Mouse (Mus musculus) T-helper 17 cell (primary cell): ENCODE data around the gene Taar9.
"Not testable (repeated sequence)": the region's sequence is repeated elsewhere in the genome, so short reads cannot be mapped to it uniquely, and the experiment has no call there.

ENCODE experiments used
- in situ Hi-C, 2 experiments: fragments of 300-600 bp; cut with MboI, MseI; formaldehyde crosslinking; loops; 1 replicate in 1 of 2; 2 replicates in 1 of 2; pipeline ENCODE4 v1.15.1; 2025; ENCODE audit warnings: high pct_unique_total_duplicates in 2 of 2

Taar9 gene

DNA sequence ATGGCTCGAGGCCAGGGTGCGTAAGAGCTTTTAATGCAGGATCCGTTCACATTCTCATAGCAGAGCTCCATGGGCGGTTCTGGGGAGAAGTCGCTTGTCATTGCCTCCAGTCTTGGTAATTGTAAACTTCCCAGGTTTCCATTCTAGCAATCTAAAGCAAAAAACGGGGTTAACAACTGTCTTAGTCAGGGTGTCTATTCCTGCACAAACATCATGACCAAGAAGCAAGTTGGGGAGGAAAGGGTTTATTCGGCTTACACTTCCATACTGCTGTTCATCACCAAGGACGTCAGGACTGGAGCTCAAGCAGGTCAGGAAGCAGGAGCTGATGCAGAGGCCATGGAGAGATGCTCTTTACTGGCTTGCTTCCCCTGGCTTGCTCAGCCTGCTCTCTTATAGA lies at the start of gene Taar9:
Taar9 (minus strand) TSS at position 101 of the 400 bp plus-strand sequence.
- in situ Hi-C loops, result loop anchor here in 1 of 2 experiments (10.0 kb wide), 1 partner anchor 1405 kb away; no protein-coding TSS in a partner anchor

DNA sequence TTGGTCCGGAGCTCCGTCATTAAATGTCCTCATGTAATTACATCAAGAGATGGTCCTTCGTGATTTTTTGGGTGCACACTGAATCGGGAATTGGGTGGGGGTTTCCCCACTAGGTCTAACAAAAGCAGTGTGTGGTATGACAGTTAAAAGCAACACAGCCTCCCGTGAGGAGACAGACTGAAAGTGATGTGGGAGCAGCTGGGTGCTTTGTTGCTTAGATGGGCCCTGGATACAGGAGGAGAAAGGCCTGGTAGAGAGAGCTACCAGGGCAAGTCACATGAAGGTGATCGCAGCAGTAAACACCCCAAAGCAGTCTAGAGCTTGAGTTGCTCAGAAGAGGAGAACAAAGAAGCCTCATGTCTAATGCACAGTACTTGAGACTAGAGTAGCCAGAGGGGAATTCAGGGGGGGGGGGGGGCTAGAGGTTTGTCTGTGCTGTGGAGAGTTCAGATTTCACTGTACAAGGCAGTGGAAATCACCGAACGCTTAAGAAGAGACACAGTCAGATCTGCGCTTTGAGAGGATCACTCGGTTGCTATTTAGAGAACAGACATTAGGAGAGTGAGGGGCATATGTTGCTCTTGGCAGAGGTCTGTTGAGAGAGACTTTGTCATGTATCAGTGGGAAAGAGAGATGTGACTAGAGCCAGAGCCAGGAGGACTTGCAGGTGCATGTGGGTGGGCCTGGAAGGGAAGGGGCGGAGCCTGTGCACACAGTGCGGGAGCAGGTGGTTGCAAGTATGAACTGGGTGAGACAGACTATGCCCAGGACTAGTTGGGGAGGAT lies 49.3 kb upstream of the Taar9 start:
- in situ Hi-C loops, result no loop called here

GRCm38 (mm10) chr10:24150086-24150485 lies 40.8 kb upstream of the Taar9 start:
- in situ Hi-C loops, result no loop called here

DNA sequence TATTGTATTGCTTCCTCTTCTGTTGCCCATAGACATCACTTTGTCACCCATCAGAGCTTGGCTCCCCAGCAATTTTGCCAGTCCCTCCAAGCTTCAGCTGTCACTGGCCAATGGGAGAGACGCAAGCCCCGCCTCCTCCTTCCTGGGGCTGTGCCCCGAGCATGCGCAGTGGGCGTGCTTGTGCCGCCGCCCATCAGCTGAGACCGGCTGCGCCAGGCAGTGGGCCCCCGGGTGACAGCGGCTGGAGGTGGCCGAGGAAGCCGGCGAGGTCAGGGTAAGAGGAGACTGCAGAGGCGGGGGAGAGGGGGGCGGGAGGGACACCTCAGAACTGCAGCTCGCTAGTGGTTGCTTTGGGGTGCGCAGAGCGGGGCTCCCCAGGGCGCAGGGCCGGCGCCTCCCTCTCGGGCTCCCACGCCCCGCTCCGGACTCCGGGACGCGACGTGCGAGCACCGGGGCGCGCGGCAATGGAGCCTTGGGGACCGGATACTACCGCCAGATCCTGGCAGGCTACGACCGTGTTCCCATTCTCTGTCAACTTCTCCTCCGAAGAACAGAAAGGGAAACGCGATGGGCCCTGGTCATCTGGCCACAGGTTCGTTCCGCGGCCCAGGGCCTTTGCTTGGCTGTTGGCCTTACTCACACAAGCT lies 39.9 kb upstream of the Taar9 start, which contains the start of gene Stx7:
Stx7 (plus strand) TSS at position 168 of the 647 bp plus-strand sequence.
- in situ Hi-C loops, result no loop called here

GRCm38 (mm10) chr10:24142735-24143134 lies 33.4 kb upstream of the Taar9 start:
- in situ Hi-C loops, result no loop called here

GRCm38 (mm10) chr10:24138623-24139261 lies 29.4 kb upstream of the Taar9 start:
- in situ Hi-C loops, result loop anchor here in 1 of 2 experiments (5.0 kb wide), 1 partner anchor 321 kb away; no protein-coding TSS in a partner anchor

- in situ Hi-C loops, result no loop called here
These were observed 24.8 kb upstream of the Taar9 start for GRCm38 (mm10) chr10:24134071-24134645.

GRCm38 (mm10) chr10:24133132-24133531 lies 23.8 kb upstream of the Taar9 start:
- in situ Hi-C loops, result no loop called here

DNA sequence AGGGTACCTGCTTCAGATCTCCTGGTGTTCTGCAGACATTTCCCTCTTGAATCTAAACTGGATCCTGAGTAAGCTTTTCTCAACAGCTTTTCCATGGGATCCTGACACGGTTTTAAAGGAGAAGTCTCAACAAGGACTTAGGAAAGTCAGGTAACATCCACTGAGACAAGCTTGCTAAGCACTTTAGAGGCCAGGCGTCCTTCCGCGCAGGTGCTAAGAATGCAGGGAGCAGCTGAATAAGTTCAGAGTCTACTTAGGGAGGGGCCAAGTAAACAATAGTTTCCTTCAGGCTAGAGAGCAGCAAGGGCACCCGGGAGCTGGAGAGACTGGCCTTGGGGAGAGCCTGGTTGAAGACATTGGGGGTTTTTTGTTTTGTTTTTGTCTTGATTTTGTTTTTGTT lies 22.9 kb upstream of the Taar9 start:
- in situ Hi-C loops, result no loop called here

GRCm38 (mm10) chr10:24131451-24132262 lies 22.3 kb upstream of the Taar9 start:
- in situ Hi-C loops, result no loop called here

DNA sequence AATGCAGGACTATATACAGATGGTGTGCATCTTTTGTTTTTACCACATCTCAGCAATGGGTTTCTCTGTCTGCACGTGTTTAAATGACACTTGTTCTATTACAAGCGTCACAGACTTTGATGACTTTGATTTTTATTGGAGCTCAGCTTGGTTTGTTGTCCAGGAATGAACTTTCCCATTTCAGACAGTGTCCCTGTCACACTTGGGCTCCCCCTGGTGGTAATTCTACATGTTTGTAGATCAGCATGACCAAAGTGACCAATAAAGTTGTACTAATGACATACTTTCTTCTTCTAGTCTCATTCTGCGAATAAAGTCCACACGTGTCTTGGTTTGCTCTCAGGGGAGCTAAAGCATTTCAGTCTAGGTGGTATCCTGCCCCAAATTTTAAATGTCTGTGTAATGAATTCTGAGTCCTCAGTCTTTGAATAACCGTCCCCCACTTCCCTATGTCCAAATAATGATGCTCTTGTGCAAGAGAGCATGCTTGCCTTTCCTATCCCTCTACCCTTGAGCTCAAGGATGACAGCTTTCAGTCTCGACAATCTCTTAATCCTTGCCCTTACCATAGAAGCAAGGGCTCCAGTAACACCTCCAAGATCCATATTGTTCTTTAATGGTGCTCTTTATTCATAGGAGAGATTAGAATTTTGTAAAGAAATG lies 1.9 kb upstream of the Taar9 start:
- in situ Hi-C loops, result loop anchor here in 1 of 2 experiments (10.0 kb wide), 1 partner anchor 126 kb away; the partner anchor contains the start of gene Taar6

- in situ Hi-C loops, result loop anchor here in 1 of 2 experiments (10.0 kb wide), 1 partner anchor 1403 kb away; no protein-coding TSS in a partner anchor
These were observed 1.1 kb downstream of the Taar9 start for GRCm38 (mm10) chr10:24108236-24108635.

- in situ Hi-C loops, result loop anchor here in 1 of 2 experiments (10.0 kb wide), 1 partner anchor 1403 kb away; no protein-coding TSS in a partner anchor
These were observed 1.6 kb downstream of the Taar9 start for GRCm38 (mm10) chr10:24107747-24108146.

DNA sequence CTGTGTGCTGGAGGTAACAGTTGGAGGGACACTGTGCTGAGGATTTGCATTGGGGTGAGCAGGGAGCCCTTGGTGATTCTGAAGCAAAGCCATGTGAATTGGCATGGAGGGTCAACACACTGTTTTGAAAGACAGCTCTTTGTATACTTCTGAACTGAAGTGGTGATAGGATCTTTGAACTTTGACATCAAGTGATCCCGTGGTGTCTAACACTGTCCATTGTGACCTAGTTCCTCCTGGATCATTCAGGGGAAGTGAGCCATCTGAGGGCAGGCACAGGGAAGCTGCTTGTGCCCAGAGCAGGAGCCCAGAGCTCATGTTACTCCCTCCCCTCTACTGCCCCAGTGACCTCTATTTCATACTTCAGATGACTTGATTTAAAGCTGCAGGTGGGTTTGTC lies 6.0 kb downstream of the Taar9 start:
- in situ Hi-C loops, result loop anchor here in 1 of 2 experiments (10.0 kb wide), 1 partner anchor 1398 kb away; no protein-coding TSS in a partner anchor

GRCm38 (mm10) chr10:24101812-24102211 lies 7.5 kb downstream of the Taar9 start, which contains the start of gene Taar8c:
Taar8c (minus strand) TSS chr10:24101912.
- in situ Hi-C loops, result loop anchor here in 1 of 2 experiments (10.0 kb wide), 1 partner anchor 1397 kb away; no protein-coding TSS in a partner anchor

DNA sequence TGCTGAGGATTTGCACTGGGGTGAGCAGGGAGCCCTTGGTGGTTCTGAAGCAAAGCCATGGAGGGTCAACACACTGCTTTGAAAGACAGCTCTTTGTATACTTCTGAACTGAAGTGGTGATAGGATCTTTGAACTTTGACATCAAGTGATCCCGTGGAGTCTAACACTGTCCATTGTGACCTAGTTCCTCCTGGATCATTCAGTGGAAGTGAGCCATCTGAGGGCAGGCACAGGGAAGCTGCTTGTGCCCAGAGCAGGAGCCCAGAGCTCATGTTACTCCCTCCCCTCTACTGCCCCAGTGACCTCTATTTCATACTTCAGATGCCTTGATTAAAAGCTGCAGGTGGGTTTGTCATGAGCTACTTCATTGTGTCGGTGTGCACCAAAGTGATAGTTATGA lies 12.3 kb downstream of the Taar9 start:
- in situ Hi-C loops, result not testable (repeated sequence)

DNA sequence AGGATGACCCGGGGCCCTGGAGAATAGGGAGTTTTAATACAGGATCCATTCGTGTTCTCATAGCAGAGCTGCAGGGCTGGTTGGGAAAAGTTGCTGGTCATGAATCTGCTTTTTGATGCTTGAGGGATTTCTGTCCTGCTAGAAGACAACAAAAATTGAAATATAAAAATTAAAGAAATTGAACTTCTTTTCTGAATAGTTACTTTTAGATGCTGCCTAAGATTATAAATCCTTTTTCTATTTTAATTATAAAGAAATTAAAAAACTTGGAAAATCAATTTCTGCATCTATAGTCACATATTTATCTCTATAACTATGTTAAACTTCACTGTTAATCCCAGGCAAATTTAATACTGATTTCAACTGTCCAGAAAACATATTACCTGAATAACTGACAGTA lies 17.1 kb downstream of the Taar9 start, which contains the start of gene Taar8b:
Taar8b (minus strand) TSS at position 101 of the 400 bp plus-strand sequence.
- in situ Hi-C loops, result no loop called here

DNA sequence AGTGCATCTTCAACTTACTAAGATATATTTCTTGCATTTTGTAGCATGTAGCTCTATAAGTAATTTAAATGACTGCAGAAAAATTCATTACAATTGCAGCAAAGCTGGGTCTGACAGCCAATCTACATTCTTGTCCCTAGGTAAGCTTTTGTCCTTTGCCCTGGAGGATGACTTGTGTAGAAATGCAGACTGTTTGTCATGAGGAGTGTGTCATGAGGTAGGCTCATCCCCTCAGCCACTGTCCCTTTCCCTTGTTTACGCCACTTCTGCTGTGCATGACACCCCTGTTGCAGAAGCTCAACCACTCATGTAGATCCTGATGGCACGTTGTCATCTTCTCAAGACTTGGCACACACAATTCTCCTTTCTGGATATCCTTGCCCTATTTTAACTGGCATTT lies 22.2 kb downstream of the Taar9 start:
- in situ Hi-C loops, result loop anchor here in 1 of 2 experiments (5.0 kb wide), 1 partner anchor 80 kb away; no protein-coding TSS in a partner anchor

DNA sequence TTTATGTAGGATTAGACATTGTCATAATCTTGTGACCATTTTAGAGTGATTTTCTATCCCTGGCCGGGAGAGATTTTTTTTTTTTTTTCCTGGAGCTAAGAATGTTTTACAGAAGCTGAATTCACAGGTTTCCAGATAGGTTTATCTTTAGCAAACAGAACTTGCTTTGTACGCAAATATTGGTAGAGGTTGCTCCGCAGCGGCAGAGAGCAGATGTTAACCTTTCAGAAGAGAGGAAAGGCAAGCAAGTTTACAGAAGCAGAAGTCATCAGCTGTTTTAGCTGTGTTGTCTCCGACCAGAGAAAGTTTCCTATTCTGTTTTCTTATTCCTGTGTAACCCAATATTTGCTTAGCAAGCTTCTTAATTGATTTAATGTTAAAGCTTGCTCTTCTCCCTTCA lies 22.8 kb downstream of the Taar9 start:
- in situ Hi-C loops, result loop anchor here in 1 of 2 experiments (5.0 kb wide), 1 partner anchor 79 kb away; no protein-coding TSS in a partner anchor
